Comparison of ENCODE assay signal across 17 mouse cellular contexts in the genomic region with DNA sequence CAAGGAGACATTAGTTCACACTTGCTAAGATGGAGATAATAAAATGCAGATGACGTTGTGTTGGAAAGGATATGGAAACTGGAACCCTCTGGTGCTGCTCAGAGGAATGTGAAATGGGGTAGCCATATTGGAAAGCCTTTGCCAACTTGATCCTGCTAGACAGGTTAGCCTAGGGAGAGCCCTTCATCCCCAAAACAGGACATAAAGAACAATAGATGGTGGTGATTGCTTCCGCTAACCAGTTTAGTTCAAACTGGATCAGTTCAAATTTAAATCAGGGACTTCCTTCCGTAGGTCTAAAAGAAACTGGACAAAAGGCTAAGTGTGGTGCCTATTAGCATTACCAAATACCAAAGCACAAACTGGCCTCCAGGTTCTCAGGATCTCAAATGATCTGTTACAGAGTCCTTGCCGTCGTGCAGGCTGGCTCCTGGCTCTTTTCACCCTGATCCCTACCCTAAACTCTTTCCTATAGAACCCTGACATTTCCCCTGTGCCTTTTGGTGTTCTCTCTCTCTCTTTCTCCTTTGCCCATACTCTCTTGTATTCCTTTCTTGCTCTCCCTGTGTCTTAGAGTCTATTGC.
"Had no signal": no experiment of that assay in that cellular context is flagged by ENCODE, and none has a peak within 500 bp of the region (broad histone marks: within the 10 kb centered on the region; RNA-seq: fewer than 3 reads in every experiment).

No protein-coding gene starts in this region.

- H3K9ac ChIP-seq: liver, embryonic 14.5 days; liver, postnatal 0 days; lung, embryonic 14.5 days; midbrain, embryonic 12.5 days; neural tube, embryonic 13.5 days had no signal

- H3K36me3 ChIP-seq: midbrain, embryonic 12.5 days; neural tube, embryonic 13.5 days had no signal

- DNase-seq: kidney, adult 2 months; kidney, postnatal 25 days; layer of hippocampus, postnatal 36 days; liver, postnatal 0 days; lung, embryonic 14.5 days; lung, postnatal 36 days; retina, postnatal 1 day; right cerebral cortex, postnatal 25 days; thymus, adult 18-20 months; thymus, postnatal 36 days had no signal

- H3K4me3 ChIP-seq: layer of hippocampus, adult 2 months; left cerebral cortex, adult 2 months; midbrain, embryonic 12.5 days; myocyte; neural tube, embryonic 13.5 days had no signal

- H3K27ac ChIP-seq: kidney, postnatal 0 days; layer of hippocampus, adult 2 months; left cerebral cortex, adult 2 months; liver, embryonic 14.5 days; midbrain, embryonic 12.5 days; neural tube, embryonic 13.5 days had no signal
